Mouse (Mus musculus) midbrain, embryonic 14.5 days (tissue): ENCODE results near the gene Nfyc. TPM values are rescaled to one million over a fixed set of nuclear protein-coding genes. Genes with fewer than 3 reads are reported as not detected.

ENCODE experiments used
- ATAC-seq: fragments of 200-750 bp; cut with Nextera tagmentation; 2 replicates; pipeline ENCODE4 v1.8.0; 2017; ENCODE audit warnings: moderate number of reproducible peaks, moderate library complexity; ENCODE audit not compliant: low FRiP score, low TSS enrichment
- DNase-seq: peaks from one replicate; pipeline ENCODE4 v3.0.0-alpha.2; 2015
- H3K27ac ChIP-seq: fragments of 300-500 bp; sonication (generic); replicated peaks from 2 replicates; pipeline ENCODE4 v1.5.1; 2014; ENCODE audit warnings: mild to moderate bottlenecking, low read depth, low read length, moderate library complexity
- H3K27me3 ChIP-seq: fragments of 300-500 bp; sonication (generic); 2 replicates; pipeline ENCODE4 v1.6.1; 2014; ENCODE audit warnings: low read length, control low read depth, mixed read lengths; ENCODE audit not compliant: control insufficient read depth, insufficient read depth
- H3K36me3 ChIP-seq: fragments of 300-500 bp; sonication (generic); 2 replicates; pipeline ENCODE4 v1.6.1; 2014; ENCODE audit warnings: low read length, control low read depth; ENCODE audit not compliant: control insufficient read depth, insufficient read depth
- H3K4me1 ChIP-seq: fragments of 300-500 bp; sonication (generic); 2 replicates; pipeline ENCODE4 v1.6.1; 2014; ENCODE audit warnings: mild to moderate bottlenecking, antibody characterized with exemption, low read length, control low read depth; ENCODE audit not compliant: control insufficient read depth, insufficient read depth
- H3K4me2 ChIP-seq: fragments of 300-500 bp; sonication (generic); 2 replicates; pipeline ENCODE4 v1.6.1; 2014; ENCODE audit warnings: mild to moderate bottlenecking, low read length, moderate library complexity
- H3K4me3 ChIP-seq: fragments of 300-500 bp; sonication (generic); replicated peaks from 2 replicates; pipeline ENCODE4 v1.5.1; 2014; ENCODE audit warnings: low read depth, low read length
- H3K9ac ChIP-seq: fragments of 300-500 bp; sonication (generic); replicated peaks from 2 replicates; pipeline ENCODE4 v1.6.1; 2014; ENCODE audit warnings: mild to moderate bottlenecking, low read length, moderate library complexity
- H3K9me3 ChIP-seq: fragments of 300-500 bp; sonication (generic); 2 replicates; pipeline ENCODE4 v1.6.1; 2016; ENCODE audit warnings: low read length, control low read depth, mixed read lengths; ENCODE audit not compliant: control insufficient read depth
- WGBS: fragments of 180-500 bp; shearing (Covaris S2); extraction: QIAGEN DNeasy Blood & Tissue Kit; methylation state at CpG from one replicate; pipeline ENCODE4 v1.1.7; 2014; 5-methylcytosine and 5-hydroxymethylcytosine counted together
- polyA plus RNA-seq: library from polyadenylated mRNA; unstranded; fragments of >200 nt; fragmentation: Nextera tagmentation; extraction: Ambion mirVana; gene quantifications from 2 replicates; pipeline ENCODE4 v1.2.1, GENCODE M21; 2014

The Nfyc gene
- polyA plus RNA-seq, 1 experiment from 2014 or later: 97.5 TPM

DNA sequence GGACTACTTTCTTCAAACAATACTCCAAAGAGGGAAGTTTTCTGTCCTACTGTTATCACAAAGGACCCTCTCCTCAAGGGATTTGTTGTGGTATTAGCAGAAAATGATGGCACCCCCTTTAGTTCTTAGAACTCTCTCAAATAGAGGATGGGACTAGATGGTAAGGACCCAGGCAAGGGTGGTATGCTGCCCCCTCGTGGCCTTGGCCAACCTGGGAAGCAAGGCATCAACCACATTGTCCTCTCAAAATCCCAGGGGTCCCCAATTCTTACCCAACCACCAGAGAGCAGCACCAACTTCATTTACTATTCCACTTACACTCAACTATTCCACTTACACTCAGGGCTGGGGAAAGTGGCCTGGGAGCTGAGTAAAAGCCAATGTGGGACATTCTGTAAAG lies 76.1 kb downstream of the Nfyc start:
- H3K9ac ChIP-seq: no peak overlapping the region
- no peaks in the 10 kb centered on the region for H3K9me3 ChIP-seq
- no peak overlapping the region for H3K4me3 ChIP-seq
- WGBS: 0% methylated on average over 1 of the region's 1 CpGs
- ATAC-seq (no peak), DNase-seq (peak; percentile 79)
- peaks cover 36% of the 10 kb centered on the region for H3K36me3 ChIP-seq
- peaks cover 1% of the 10 kb centered on the region; the same call in 1 of the 2 replicates for H3K27me3 ChIP-seq
- H3K4me1 ChIP-seq: no peaks in the 10 kb centered on the region
- H3K4me2 ChIP-seq: no peak overlapping the region
- no peak overlapping the region for H3K27ac ChIP-seq

GRCm38 (mm10) chr4:120749601-120750000 lies 81.8 kb downstream of the Nfyc start:
- no peak for ATAC-seq
- Histone ChIP-seq H3K4me3 (no peak overlapping the region), H3K9ac (no peak overlapping the region), H3K27me3 (peaks cover 32% of the 10 kb centered on the region), H3K9me3 (no peaks in the 10 kb centered on the region), H3K27ac (no peak overlapping the region), H3K4me1 (0 out of 2 replicates have a peak, but pooled peaks cover 6% of the 10 kb centered on the region), H3K36me3 (no peaks in the 10 kb centered on the region), H3K4me2 (no peak overlapping the region)
- 31% methylated on average over 2 of the region's 2 CpGs for WGBS
- DNase-seq: no peak

- Histone ChIP-seq H3K36me3 (no peaks in the 10 kb centered on the region), H3K4me1 (0 out of 2 replicates have a peak, but pooled peaks cover 6% of the 10 kb centered on the region), H3K27me3 (peaks cover 32% of the 10 kb centered on the region), H3K4me2 (peak within 1 kb of the TSS; percentile 100), H3K27ac (no peak within 1 kb of the TSS), H3K9me3 (no peaks in the 10 kb centered on the region), H3K4me3 (peak within 1 kb of the TSS; percentile 52), H3K9ac (peak within 1 kb of the TSS; percentile 55; the same call in 1 of the 2 replicates)
- DNase-seq: peak; percentile 19
- WGBS: 2% methylated on average over 42 of the region's 42 CpGs
- ATAC-seq: no peak
Measured at GRCm38 (mm10) chr4:120747941-120748866, 83.2 kb downstream of the Nfyc start, which contains the start of gene Kcnq4. Gene Kcnq4 (minus strand): TSS chr4:120748612.

DNA sequence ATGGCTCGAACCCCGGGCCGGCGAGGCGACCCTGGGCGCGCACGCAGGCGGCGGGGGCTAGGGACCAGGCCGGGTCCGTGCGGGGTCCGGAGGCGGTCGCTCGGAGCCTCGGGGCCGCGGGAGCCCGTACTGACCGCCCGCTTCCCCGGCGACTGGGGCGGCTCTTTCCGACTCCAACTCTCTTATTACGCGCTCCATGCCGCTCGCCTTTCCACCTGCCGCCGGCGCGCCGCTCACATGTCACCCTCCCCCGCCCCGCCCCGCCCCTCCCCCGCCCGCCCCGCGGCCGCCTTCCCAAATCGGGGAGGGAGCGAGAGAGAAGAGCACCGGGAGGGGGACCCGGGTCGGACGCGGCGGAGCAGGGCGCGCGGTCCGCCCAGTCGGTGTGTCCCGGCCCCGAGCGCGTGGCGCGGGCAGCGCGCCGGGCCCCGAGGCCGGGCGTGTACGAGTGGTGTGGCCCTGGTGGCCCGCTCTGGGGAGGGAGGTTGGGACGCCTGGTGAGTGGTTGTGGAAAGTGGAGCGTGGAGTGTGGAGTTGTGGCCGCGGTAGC lies 84.1 kb downstream of the Nfyc start:
- no peak overlapping the region for H3K27ac ChIP-seq
- no peaks in the 10 kb centered on the region for H3K9me3 ChIP-seq
- DNase-seq (peak; percentile 58), ATAC-seq (peak; percentile 46)
- peak overlapping the region; percentile 52 for H3K4me3 ChIP-seq
- 0% methylated on average over 65 of the region's 75 CpGs for WGBS
- 0 out of 2 replicates have a peak, but pooled peaks cover 6% of the 10 kb centered on the region for H3K4me1 ChIP-seq
- H3K27me3 ChIP-seq: peaks cover 32% of the 10 kb centered on the region
- peak overlapping the region; percentile 100 for H3K4me2 ChIP-seq
- peak overlapping the region; percentile 55 for H3K9ac ChIP-seq
- H3K36me3 ChIP-seq: no peaks in the 10 kb centered on the region

DNA sequence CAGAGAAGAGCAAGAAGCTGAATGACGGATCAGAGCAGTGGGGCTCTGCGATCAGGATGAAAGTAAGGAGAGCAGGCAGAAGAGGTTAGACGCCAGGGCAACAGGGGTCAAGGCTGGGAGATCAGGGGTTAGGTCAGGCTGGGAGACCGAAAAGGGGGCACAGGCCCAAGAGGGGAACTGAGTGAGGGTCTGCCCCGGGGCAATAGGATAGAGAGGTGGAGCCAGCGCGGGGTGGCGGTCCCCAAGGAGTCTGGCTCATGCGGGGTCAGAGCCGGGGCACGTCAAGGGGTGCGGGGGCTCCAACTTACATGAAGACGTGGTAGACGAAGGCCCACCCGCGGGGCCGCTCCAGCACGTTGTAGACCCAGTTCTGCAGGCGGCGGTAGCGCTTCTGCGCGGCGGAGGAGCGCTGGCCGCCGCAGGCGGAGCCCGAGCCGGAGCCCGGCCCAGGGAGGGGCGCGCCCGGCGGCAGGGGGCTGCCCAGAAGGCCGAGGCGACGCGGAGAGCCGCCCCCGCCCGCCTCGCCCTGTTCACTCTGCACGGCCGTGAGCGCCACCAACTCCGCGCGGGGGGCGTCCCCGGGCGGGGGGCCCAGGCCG lies 84.7 kb downstream of the Nfyc start:
- WGBS: 1% methylated on average over 50 of the region's 53 CpGs
- ATAC-seq: peak; percentile 38
- H3K4me1 ChIP-seq: 0 out of 2 replicates have a peak, but pooled peaks cover 6% of the 10 kb centered on the region
- H3K9me3 ChIP-seq: no peaks in the 10 kb centered on the region
- peaks cover 32% of the 10 kb centered on the region for H3K27me3 ChIP-seq
- H3K27ac ChIP-seq: no peak overlapping the region
- H3K4me2 ChIP-seq: peak overlapping the region; percentile 100
- DNase-seq: peak; percentile 66
- peak overlapping the region; percentile 55 for H3K9ac ChIP-seq
- peak overlapping the region; percentile 52 for H3K4me3 ChIP-seq
- no peaks in the 10 kb centered on the region for H3K36me3 ChIP-seq

DNA sequence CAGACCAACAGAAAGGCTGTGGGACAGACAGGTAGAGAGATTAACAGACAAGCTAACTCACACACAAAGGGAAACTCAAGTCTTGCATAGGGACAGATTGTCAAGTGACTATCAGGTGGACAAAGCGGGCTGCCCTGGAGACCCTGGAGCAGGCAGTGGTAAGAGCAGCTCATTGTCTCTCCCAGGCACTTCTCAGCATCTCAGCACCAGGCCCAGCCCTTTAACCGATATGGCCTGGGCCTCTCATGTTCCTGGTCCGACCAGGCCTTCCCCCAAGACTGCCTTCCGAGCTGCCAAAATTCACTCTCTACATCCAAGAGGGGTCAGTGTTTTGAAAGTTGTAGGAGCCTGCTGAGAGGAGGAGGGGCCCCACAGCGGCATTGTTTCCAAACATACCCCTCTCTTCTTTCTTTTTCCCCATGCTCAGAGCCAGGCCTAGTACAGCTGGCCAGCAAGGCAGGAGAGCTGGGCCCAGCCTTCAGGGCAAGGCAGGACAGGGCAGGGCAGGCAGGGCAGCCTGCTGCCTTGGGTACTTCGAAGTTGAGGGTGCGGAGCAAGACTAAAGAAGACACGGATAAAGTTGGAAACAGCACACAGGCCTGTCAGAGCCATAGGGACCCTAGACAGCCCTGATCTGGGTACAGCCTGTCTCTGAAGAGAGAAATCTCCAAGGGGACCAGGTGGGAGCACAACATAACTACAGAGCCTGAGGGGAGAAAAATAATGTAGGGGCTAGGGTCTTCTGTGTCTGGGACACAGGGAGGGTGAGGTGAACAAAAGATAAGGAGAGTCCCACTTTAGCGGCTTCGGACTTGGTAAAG lies 85.4 kb downstream of the Nfyc start:
- Histone ChIP-seq H3K4me3 (peak overlapping the region; percentile 52), H3K9ac (no peak overlapping the region), H3K36me3 (no peaks in the 10 kb centered on the region), H3K27ac (no peak overlapping the region), H3K4me1 (0 out of 2 replicates have a peak, but pooled peaks cover 6% of the 10 kb centered on the region), H3K4me2 (peak overlapping the region; percentile 100), H3K9me3 (no peaks in the 10 kb centered on the region), H3K27me3 (peaks cover 32% of the 10 kb centered on the region)
- no peak for DNase-seq
- WGBS: 15% methylated on average over 10 of the region's 10 CpGs
- no peak for ATAC-seq

DNA sequence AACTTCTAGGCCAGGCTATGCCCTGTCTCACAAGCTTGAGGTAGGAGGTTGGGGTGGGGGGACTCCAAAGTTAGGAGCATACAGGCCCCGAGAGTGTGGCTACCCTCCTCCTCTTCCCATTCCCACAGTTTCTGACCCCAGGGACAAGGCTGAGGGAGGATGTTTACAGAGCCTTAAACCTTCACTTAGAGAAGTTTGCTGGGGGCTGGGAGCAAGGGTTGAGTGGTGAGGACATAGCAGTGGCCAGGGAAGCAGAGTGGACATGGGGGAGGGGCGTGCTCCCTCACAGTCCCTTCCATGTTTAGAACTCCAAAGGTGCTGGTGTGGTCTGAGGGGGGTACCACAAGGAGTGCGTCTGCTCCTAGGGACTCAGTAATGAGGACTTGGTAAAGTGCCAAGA lies 87.7 kb downstream of the Nfyc start:
- Histone ChIP-seq H3K4me3 (no peak overlapping the region), H3K9ac (no peak overlapping the region), H3K4me1 (0 out of 2 replicates have a peak, but pooled peaks cover 6% of the 10 kb centered on the region), H3K4me2 (no peak overlapping the region), H3K27me3 (peaks cover 14% of the 10 kb centered on the region; the same call in 1 of the 2 replicates), H3K27ac (no peak overlapping the region), H3K9me3 (no peaks in the 10 kb centered on the region), H3K36me3 (no peaks in the 10 kb centered on the region)
- WGBS: 68% methylated on average over 3 of the region's 3 CpGs
- ATAC-seq (no peak), DNase-seq (no peak)

DNA sequence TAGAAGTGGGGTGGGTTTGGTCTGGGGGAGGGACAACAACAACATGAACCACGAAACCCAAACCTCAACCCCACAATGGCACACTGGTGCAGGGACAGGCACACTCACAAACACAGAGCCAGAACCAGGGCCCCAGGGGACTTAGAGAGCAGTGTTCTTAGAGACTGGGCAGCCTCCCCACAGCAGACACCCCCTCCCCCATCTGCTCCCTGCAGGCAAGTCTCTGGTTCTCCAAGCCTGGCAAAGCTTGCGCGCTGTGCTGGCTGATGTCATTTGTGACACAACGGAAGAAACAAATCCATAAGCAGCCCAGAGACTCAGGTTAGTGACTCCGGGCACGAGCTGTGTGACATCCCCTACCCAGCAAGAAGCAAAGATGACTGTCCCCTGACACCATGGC lies 90.1 kb downstream of the Nfyc start:
- ATAC-seq (no peak), DNase-seq (peak; percentile 52)
- Histone ChIP-seq H3K4me2 (no peak overlapping the region), H3K36me3 (no peaks in the 10 kb centered on the region), H3K27me3 (no peaks in the 10 kb centered on the region), H3K4me3 (no peak overlapping the region), H3K27ac (no peak overlapping the region), H3K9me3 (no peaks in the 10 kb centered on the region), H3K4me1 (no peaks in the 10 kb centered on the region), H3K9ac (no peak overlapping the region)
- WGBS: 62% methylated on average over 6 of the region's 6 CpGs
